Mouse (Mus musculus): ENCODE measurements around the gene Aplp1. TPM values are rescaled to one million over a fixed set of nuclear protein-coding genes. Genes with fewer than 3 reads are reported as not detected.
"Not testable (repeated sequence)": the region's sequence is repeated elsewhere in the genome, so short reads cannot be mapped to it uniquely, and the experiment has no call there.

Gene Aplp1
- polyA plus RNA-seq (2021): 104 TPM

GRCm38 (mm10) chr7:30444971-30445751 lies at the start of gene Aplp1:
Aplp1 (minus strand) TSS chr7:30445535.
- TF ChIP-seq CTCF (IDR thresholded peaks at IDR 0.05): no peak
- POLR2A ChIA-PET: no interaction called here
- CTCF ChIA-PET: no interaction called here
- no peaks in the 10 kb centered on the region for H3K27me3 ChIP-seq
- no peak for DNase-seq (ENCODE audit: low read depth, low spot score)
- in situ Hi-C loops (cut with MboI; ENCODE audit: low pct_unique_long_range_greater_than_20kb): no loop called here
- ATAC-seq: peak; percentile 52

- peaks cover 4% of the 10 kb centered on the region for H3K27me3 ChIP-seq
- ChIA-PET POLR2A (interaction anchor here (0.8 kb wide), 1 partner anchor 25 kb away, joined by 5 read pairs; no protein-coding TSS in a partner anchor), CTCF (interaction anchor here (0.9 to 3.2 kb wide), 9 partner anchors 9 to 166 kb away, joined by 3 to 13 read pairs (median 3); no protein-coding TSS in a partner anchor)
- no peak for TF ChIP-seq CTCF (IDR thresholded peaks at IDR 0.05)
- DNase-seq (ENCODE audit: low read depth, low spot score) (no peak), ATAC-seq (no peak)
- in situ Hi-C loops (cut with MboI; ENCODE audit: low pct_unique_long_range_greater_than_20kb): loop anchor here (5.0 kb wide), 1 partner anchor 54 kb away; no protein-coding TSS in a partner anchor
Measured at GRCm38 (mm10) chr7:30493401-30493931, 48.1 kb upstream of the Aplp1 start, which contains the start of gene Prodh2. Prodh2 (plus strand) TSS chr7:30493622.

- peak; percentile 91 for TF ChIP-seq CTCF (IDR thresholded peaks at IDR 0.05)
- ChIA-PET POLR2A (interaction anchor here (0.8 kb wide), 1 partner anchor 26 kb away, joined by 5 read pairs; no protein-coding TSS in a partner anchor), CTCF (interaction anchor here (0.6 to 3.2 kb wide), 11 partner anchors 10 to 190 kb away, joined by 3 to 13 read pairs (median 3); no protein-coding TSS in a partner anchor)
- ATAC-seq (no peak), DNase-seq (ENCODE audit: low read depth, low spot score) (no peak)
- peaks cover 4% of the 10 kb centered on the region for H3K27me3 ChIP-seq
- in situ Hi-C loops (cut with MboI; ENCODE audit: low pct_unique_long_range_greater_than_20kb): loop anchor here (5.0 kb wide), 1 partner anchor 55 kb away; no protein-coding TSS in a partner anchor
Measured at GRCm38 (mm10) chr7:30492765-30493164, 47.4 kb upstream of the Aplp1 start.

GRCm38 (mm10) chr7:30490957-30491307 lies 45.6 kb upstream of the Aplp1 start:
- peaks cover 4% of the 10 kb centered on the region for H3K27me3 ChIP-seq
- CTCF ChIA-PET: interaction anchor here (0.9 to 3.2 kb wide), 5 partner anchors 41 to 157 kb away, joined by 3 to 13 read pairs (median 5); partner anchors contain the start of gene Proser3
- in situ Hi-C loops (cut with MboI; ENCODE audit: low pct_unique_long_range_greater_than_20kb): loop anchor here (5.0 kb wide), 1 partner anchor 56 kb away; no protein-coding TSS in a partner anchor
- ATAC-seq (peak; percentile 26), DNase-seq (ENCODE audit: low read depth, low spot score) (peak; percentile 35)
- POLR2A ChIA-PET: interaction anchor here (0.5 kb wide), 1 partner anchor 60 kb away, joined by 3 read pairs; no protein-coding TSS in a partner anchor
- peak; percentile 35 for TF ChIP-seq CTCF (IDR thresholded peaks at IDR 0.05)

- TF ChIP-seq CTCF (IDR thresholded peaks at IDR 0.05): peak; percentile 65
- DNase-seq (ENCODE audit: low read depth, low spot score) (no peak), ATAC-seq (no peak)
- ChIA-PET CTCF (interaction anchor here (0.9 to 3.2 kb wide), 6 partner anchors 11 to 157 kb away, joined by 3 to 13 read pairs (median 5); partner anchors contain the start of gene Proser3), POLR2A (interaction anchor here (0.5 kb wide), 1 partner anchor 61 kb away, joined by 3 read pairs; no protein-coding TSS in a partner anchor)
- in situ Hi-C loops (cut with MboI; ENCODE audit: low pct_unique_long_range_greater_than_20kb): loop anchor here (5.0 kb wide), 1 partner anchor 57 kb away; no protein-coding TSS in a partner anchor
- peaks cover 4% of the 10 kb centered on the region for H3K27me3 ChIP-seq
Measured at GRCm38 (mm10) chr7:30490251-30490956, 45.1 kb upstream of the Aplp1 start.

- peaks cover 22% of the 10 kb centered on the region for H3K27me3 ChIP-seq
- ATAC-seq: no peak
- POLR2A ChIA-PET: no interaction called here
- CTCF ChIA-PET: no interaction called here
- DNase-seq (ENCODE audit: low read depth, low spot score): no peak
- in situ Hi-C loops (cut with MboI; ENCODE audit: low pct_unique_long_range_greater_than_20kb): no loop called here
- TF ChIP-seq CTCF (IDR thresholded peaks at IDR 0.05): no peak
Measured at GRCm38 (mm10) chr7:30484250-30484649, 38.9 kb upstream of the Aplp1 start.

- ChIA-PET CTCF (no interaction called here), POLR2A (interaction anchor here (0.5 to 0.6 kb wide), 3 partner anchors 24 to 252 kb away, joined by 3 read pairs; no protein-coding TSS in a partner anchor)
- TF ChIP-seq CTCF (IDR thresholded peaks at IDR 0.05): no peak
- DNase-seq (ENCODE audit: low read depth, low spot score) (no peak), ATAC-seq (no peak)
- in situ Hi-C loops (cut with MboI; ENCODE audit: low pct_unique_long_range_greater_than_20kb): no loop called here
- H3K27me3 ChIP-seq: peaks cover 39% of the 10 kb centered on the region
Measured at GRCm38 (mm10) chr7:30477415-30478381, 32.4 kb upstream of the Aplp1 start.

- ATAC-seq; POLR2A ChIA-PET; in situ Hi-C loops (cut with MboI; ENCODE audit: low pct_unique_long_range_greater_than_20kb); DNase-seq (ENCODE audit: low read depth, low spot score): not testable (repeated sequence)
- CTCF ChIA-PET: interaction anchor here (1.7 kb wide), 1 partner anchor 11 kb away, joined by 3 read pairs; no protein-coding TSS in a partner anchor
- H3K27me3 ChIP-seq: peaks cover 28% of the 10 kb centered on the region
Measured at GRCm38 (mm10) chr7:30476136-30476535, 30.8 kb upstream of the Aplp1 start.

- ChIA-PET CTCF (interaction anchor here (1.6 to 1.7 kb wide), 2 partner anchors 9 to 139 kb away, joined by 3 read pairs; no protein-coding TSS in a partner anchor), POLR2A (no interaction called here)
- ATAC-seq: no peak
- DNase-seq (ENCODE audit: low read depth, low spot score): no peak
- peaks cover 23% of the 10 kb centered on the region for H3K27me3 ChIP-seq
- in situ Hi-C loops (cut with MboI; ENCODE audit: low pct_unique_long_range_greater_than_20kb): loop anchor here (5.0 kb wide), 1 partner anchor 38 kb away; no protein-coding TSS in a partner anchor
- no peak for TF ChIP-seq CTCF (IDR thresholded peaks at IDR 0.05)
Measured at GRCm38 (mm10) chr7:30474999-30475398, 29.7 kb upstream of the Aplp1 start.

Measured in Patski (cell line).